Mouse (Mus musculus) limb, embryonic 11.5 days (tissue): Measurements from ENCODE around the gene Cdc42ep4. TPM values are rescaled to one million over a fixed set of nuclear protein-coding genes. Genes with fewer than 3 reads are reported as not detected.

Source experiments
- ATAC-seq: fragments of 200-750 bp; cut with Nextera tagmentation; 2 replicates; pipeline ENCODE4 v1.8.0; 2017; ENCODE audit warnings: low read depth; ENCODE audit not compliant: insufficient number of reproducible peaks, low FRiP score, low TSS enrichment
- DNase-seq: peaks from one replicate; pipeline ENCODE4 v3.0.0-alpha.2; 2015; ENCODE audit warnings: low spot score
- H3K27ac ChIP-seq: fragments of 300-500 bp; sonication (generic); replicated peaks from 2 replicates; pipeline ENCODE4 v1.5.1; 2014; ENCODE audit warnings: low read depth, mild to moderate bottlenecking, low read length
- H3K27me3 ChIP-seq: fragments of 300-500 bp; sonication (generic); 2 replicates; pipeline ENCODE4 v1.6.1; 2014; ENCODE audit warnings: mild to moderate bottlenecking, low read length, mixed read lengths; ENCODE audit not compliant: control insufficient read depth, insufficient read depth
- H3K36me3 ChIP-seq: fragments of 300-500 bp; sonication (generic); 2 replicates; pipeline ENCODE4 v1.6.1; 2014; ENCODE audit warnings: mild to moderate bottlenecking, low read length, moderate library complexity, mixed read lengths; ENCODE audit not compliant: control insufficient read depth, insufficient read depth
- H3K4me1 ChIP-seq: fragments of 300-500 bp; sonication (generic); 2 replicates; pipeline ENCODE4 v1.6.1; 2014; ENCODE audit warnings: low read length, mixed read lengths; ENCODE audit not compliant: control insufficient read depth, insufficient read depth
- H3K4me2 ChIP-seq: fragments of 300-500 bp; sonication (generic); 2 replicates; pipeline ENCODE4 v1.6.1; 2014; ENCODE audit warnings: low read depth, mild to moderate bottlenecking, moderate library complexity; ENCODE audit not compliant: severe bottlenecking
- H3K4me3 ChIP-seq: fragments of 300-500 bp; sonication (generic); 2 replicates; pipeline ENCODE4 v1.5.1; 2014; ENCODE audit warnings: low read depth, low read length
- H3K9ac ChIP-seq: fragments of 300-500 bp; sonication (generic); 2 replicates; pipeline ENCODE4 v1.6.1; 2014; ENCODE audit warnings: mild to moderate bottlenecking, low read length
- H3K9me3 ChIP-seq: fragments of 300-500 bp; sonication (generic); 2 replicates; pipeline ENCODE4 v1.6.1; 2016; ENCODE audit warnings: low read length; ENCODE audit not compliant: control insufficient read depth
- WGBS: fragments of 180-500 bp; shearing (Covaris S2); extraction: QIAGEN DNeasy Blood & Tissue Kit; methylation state at CpG from one replicate; pipeline ENCODE4 v1.1.7; 2014; 5-methylcytosine and 5-hydroxymethylcytosine counted together
- polyA plus RNA-seq: library from polyadenylated mRNA; unstranded; fragments of >200 nt; fragmentation: Nextera tagmentation; extraction: Ambion mirVana; gene quantifications from 2 replicates; pipeline ENCODE4 v1.2.1, GENCODE M21; 2014

Gene Cdc42ep4
- polyA plus RNA-seq, 1 experiment from 2014 or later, result 75.4 TPM

- H3K27ac ChIP-seq, result no peak overlapping the region
- DNase-seq, result no peak
These were observed 15.6 kb upstream of the Cdc42ep4 start for GRCm38 (mm10) chr11:113767285-113767684.

GRCm38 (mm10) chr11:113766284-113766985, 14.8 kb upstream of the Cdc42ep4 start:
- 21% methylated on average over 10 of the region's 10 CpGs for WGBS
- DNase-seq, result no peak
- no peak for ATAC-seq
- H3K36me3 ChIP-seq, result no peaks in the 10 kb centered on the region
- 0 out of 2 replicates have a peak overlapping the region, but pooled peaks have one; percentile 17 for H3K9ac ChIP-seq
- H3K9me3 ChIP-seq, result no peaks in the 10 kb centered on the region
- no peaks in the 10 kb centered on the region for H3K27me3 ChIP-seq
- no peak overlapping the region for H3K27ac ChIP-seq
- no peak overlapping the region for H3K4me3 ChIP-seq
- H3K4me1 ChIP-seq, result peaks cover 20% of the 10 kb centered on the region
- H3K4me2 ChIP-seq, result no peak overlapping the region

More at GRCm38 (mm10) chr11:113767285-113767684, 15.6 kb upstream of the Cdc42ep4 start:
- ATAC-seq, result no peak
- H3K27me3 ChIP-seq, result no peaks in the 10 kb centered on the region
- WGBS, result 47% methylated on average over 8 of the region's 8 CpGs
- H3K9ac ChIP-seq, result 0 out of 2 replicates have a peak overlapping the region, but pooled peaks have one; percentile 12
- H3K4me1 ChIP-seq, result peaks cover 20% of the 10 kb centered on the region
- no peak overlapping the region for H3K4me2 ChIP-seq
- no peak overlapping the region for H3K4me3 ChIP-seq
- H3K9me3 ChIP-seq, result no peaks in the 10 kb centered on the region
- H3K36me3 ChIP-seq, result no peaks in the 10 kb centered on the region

GRCm38 (mm10) chr11:113764132-113764849, 12.6 kb upstream of the Cdc42ep4 start:
- peak overlapping the region; percentile 55; the same call in 1 of the 2 replicates for H3K27ac ChIP-seq
- ATAC-seq (no peak), DNase-seq (no peak)
- H3K4me1 ChIP-seq, result peaks cover 20% of the 10 kb centered on the region
- H3K9me3 ChIP-seq, result no peaks in the 10 kb centered on the region
- no peak overlapping the region for H3K9ac ChIP-seq
- no peaks in the 10 kb centered on the region for H3K36me3 ChIP-seq
- H3K4me2 ChIP-seq, result no peak overlapping the region
- 86% methylated on average over 6 of the region's 6 CpGs for WGBS
- no peaks in the 10 kb centered on the region for H3K27me3 ChIP-seq
- no peak overlapping the region for H3K4me3 ChIP-seq

- no peaks in the 10 kb centered on the region for H3K36me3 ChIP-seq
- H3K9ac ChIP-seq, result no peak overlapping the region
- DNase-seq, result no peak
- H3K9me3 ChIP-seq, result no peaks in the 10 kb centered on the region
- peaks cover 20% of the 10 kb centered on the region for H3K4me1 ChIP-seq
- WGBS, result 8% methylated on average over 5 of the region's 5 CpGs
- no peak overlapping the region for H3K4me3 ChIP-seq
- peak overlapping the region; percentile 15; the same call in 1 of the 2 replicates for H3K4me2 ChIP-seq
- peak overlapping the region; percentile 55; the same call in 1 of the 2 replicates for H3K27ac ChIP-seq
- no peak for ATAC-seq
- H3K27me3 ChIP-seq, result no peaks in the 10 kb centered on the region
These were observed 11.8 kb upstream of the Cdc42ep4 start for GRCm38 (mm10) chr11:113763449-113763848.

- no peak for ATAC-seq
- no peaks in the 10 kb centered on the region for H3K9me3 ChIP-seq
- H3K27ac ChIP-seq, result no peak overlapping the region
- DNase-seq, result no peak
- H3K9ac ChIP-seq, result no peak overlapping the region
- H3K27me3 ChIP-seq, result no peaks in the 10 kb centered on the region
- H3K36me3 ChIP-seq, result no peaks in the 10 kb centered on the region
- no peak overlapping the region for H3K4me3 ChIP-seq
- 86% methylated on average over 8 of the region's 8 CpGs for WGBS
- no peak overlapping the region for H3K4me2 ChIP-seq
- H3K4me1 ChIP-seq, result peaks cover 19% of the 10 kb centered on the region
These were observed 10.6 kb upstream of the Cdc42ep4 start for GRCm38 (mm10) chr11:113762136-113762797.

GRCm38 (mm10) chr11:113761646-113762045, 10.0 kb upstream of the Cdc42ep4 start:
- Histone ChIP-seq H3K27me3 (no peaks in the 10 kb centered on the region), H3K9ac (no peak overlapping the region), H3K4me3 (no peak overlapping the region), H3K9me3 (no peaks in the 10 kb centered on the region), H3K4me2 (no peak overlapping the region), H3K4me1 (peaks cover 14% of the 10 kb centered on the region), H3K27ac (no peak overlapping the region), H3K36me3 (no peaks in the 10 kb centered on the region)
- ATAC-seq, result no peak
- no peak for DNase-seq
- WGBS, result 86% methylated on average over 7 of the region's 7 CpGs

GRCm38 (mm10) chr11:113760476-113760875, 8.8 kb upstream of the Cdc42ep4 start:
- no peak overlapping the region for H3K4me3 ChIP-seq
- H3K27me3 ChIP-seq, result no peaks in the 10 kb centered on the region
- peaks cover 9% of the 10 kb centered on the region for H3K4me1 ChIP-seq
- no peak overlapping the region for H3K9ac ChIP-seq
- ATAC-seq (no peak), DNase-seq (no peak)
- H3K36me3 ChIP-seq, result no peaks in the 10 kb centered on the region
- no peak overlapping the region for H3K27ac ChIP-seq
- WGBS, result 58% methylated on average over 7 of the region's 7 CpGs
- no peaks in the 10 kb centered on the region for H3K9me3 ChIP-seq
- no peak overlapping the region for H3K4me2 ChIP-seq

GRCm38 (mm10) chr11:113758851-113759250, 7.2 kb upstream of the Cdc42ep4 start:
- H3K4me2 ChIP-seq, result no peak overlapping the region

More at GRCm38 (mm10) chr11:113758851-113759250, 7.2 kb upstream of the Cdc42ep4 start:
- no peak for ATAC-seq
- Histone ChIP-seq H3K9ac (no peak overlapping the region), H3K4me1 (peaks cover 18% of the 10 kb centered on the region), H3K9me3 (no peaks in the 10 kb centered on the region), H3K36me3 (no peaks in the 10 kb centered on the region), H3K4me3 (no peak overlapping the region), H3K27ac (no peak overlapping the region), H3K27me3 (no peaks in the 10 kb centered on the region)
- no peak for DNase-seq
- 94% methylated on average over 5 of the region's 5 CpGs for WGBS
